Mouse (Mus musculus) kidney, adult 8-10 months (tissue): ENCODE measurements around the gene Lgsn.

Source experiments
- DNase-seq, 2 experiments: peaks; one replicate each; pipeline ENCODE4 v3.0.0; 2022

The Lgsn gene

GRCm38 (mm10) chr1:31176101-31176500, at the start of gene Lgsn:
Lgsn (plus strand) TSS chr1:31176401.
- DNase-seq = no peak

GRCm38 (mm10) chr1:31138387-31138786, 37.8 kb upstream of the Lgsn start:
- DNase-seq = no peak

- DNase-seq = no peak
Measured at GRCm38 (mm10) chr1:31142288-31143094, 33.7 kb upstream of the Lgsn start.

GRCm38 (mm10) chr1:31143571-31143970, 32.6 kb upstream of the Lgsn start:
- DNase-seq = no peak

GRCm38 (mm10) chr1:31149671-31150070, 26.5 kb upstream of the Lgsn start:
- DNase-seq = no peak

- no peak for DNase-seq
Measured at GRCm38 (mm10) chr1:31150546-31150945, 25.7 kb upstream of the Lgsn start.

GRCm38 (mm10) chr1:31152799-31153426, 23.3 kb upstream of the Lgsn start:
- DNase-seq = peak in 1 of 2 experiments; percentile 12

- DNase-seq = peak; percentile 70 to 78
Measured at GRCm38 (mm10) chr1:31153793-31154349, 22.3 kb upstream of the Lgsn start.

GRCm38 (mm10) chr1:31156185-31156584, 20.0 kb upstream of the Lgsn start:
- no peak for DNase-seq

- DNase-seq = peak in 1 of 2 experiments; percentile 15
Measured at GRCm38 (mm10) chr1:31156884-31157283, 19.3 kb upstream of the Lgsn start.

GRCm38 (mm10) chr1:31164527-31165189, 11.5 kb upstream of the Lgsn start:
- no peak for DNase-seq

- no peak for DNase-seq
Measured at GRCm38 (mm10) chr1:31165326-31166121, 10.7 kb upstream of the Lgsn start.

- no peak for DNase-seq
Measured at GRCm38 (mm10) chr1:31175401-31175800, 800 bp upstream of the Lgsn start.

- no peak for DNase-seq
Measured at GRCm38 (mm10) chr1:31178264-31178663, 2.1 kb downstream of the Lgsn start.

GRCm38 (mm10) chr1:31190237-31190866, 14.2 kb downstream of the Lgsn start:
- DNase-seq = no peak

GRCm38 (mm10) chr1:31195633-31196032, 19.4 kb downstream of the Lgsn start:
- no peak for DNase-seq

- DNase-seq = no peak
Measured at GRCm38 (mm10) chr1:31196959-31197358, 20.8 kb downstream of the Lgsn start.

GRCm38 (mm10) chr1:31203771-31204170, 27.6 kb downstream of the Lgsn start:
- DNase-seq = no peak

- no peak for DNase-seq
Measured at GRCm38 (mm10) chr1:31205346-31205745, 29.1 kb downstream of the Lgsn start.

GRCm38 (mm10) chr1:31205770-31206169, 29.6 kb downstream of the Lgsn start:
- DNase-seq = no peak

GRCm38 (mm10) chr1:31210144-31210543, 33.9 kb downstream of the Lgsn start:
- DNase-seq = peak; percentile 12 to 35

- no peak for DNase-seq
Measured at GRCm38 (mm10) chr1:31214831-31215230, 38.6 kb downstream of the Lgsn start.
